Comparison of ENCODE assay signal across 8 mouse cellular contexts in the genomic region with DNA sequence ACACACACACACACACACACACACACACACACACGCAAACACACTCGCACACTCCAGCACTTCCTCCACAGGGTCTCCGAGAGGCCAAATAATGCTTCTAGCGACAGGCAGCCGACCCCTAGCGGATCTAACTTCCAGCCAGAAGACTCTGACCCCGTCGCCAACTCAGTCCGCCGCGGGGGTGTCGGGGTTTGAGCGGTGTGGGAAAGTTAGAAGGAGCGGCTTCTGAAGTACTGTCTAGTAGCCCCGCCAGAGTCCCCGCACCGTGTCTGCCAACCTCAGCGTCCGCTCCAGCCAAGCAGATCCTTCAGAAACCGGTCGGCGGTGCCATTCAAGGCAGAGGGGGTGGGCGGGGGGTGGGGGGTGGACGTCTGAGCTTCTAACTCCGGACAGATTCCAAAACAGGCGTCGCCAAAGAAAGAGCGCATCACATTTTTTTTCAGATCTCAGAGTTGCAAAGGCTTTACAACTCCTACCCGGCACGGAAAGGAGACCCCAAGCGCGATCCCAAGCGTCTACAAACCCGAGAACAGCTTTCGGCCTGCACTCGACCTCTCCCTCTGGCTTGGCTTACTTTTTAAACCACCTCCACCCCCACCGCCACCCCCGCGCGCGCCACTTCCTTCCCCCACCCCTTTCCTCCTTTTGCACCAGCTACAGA. TPM values are rescaled to one million over a fixed set of nuclear protein-coding genes. Genes with fewer than 3 reads are reported as not detected.
A peak's percentile ranks its signal among the peaks of the same experiment; 100 is the strongest.
DNase-seq lines count a peak whose midpoint lies in the region; ATAC-seq and TF ChIP-seq lines count a peak whose summit lies in the region.

No protein-coding gene starts in this region.

- H3K4me2 ChIP-seq in heart, embryonic 15.5 days = peak overlapping the region; percentile 82

- no peaks in the 10 kb centered on the region for H3K9me3 ChIP-seq in embryonic facial prominence, embryonic 10.5 days
- no peaks in the 10 kb centered on the region for H3K9me3 ChIP-seq in heart, embryonic 15.5 days (replicated peaks)

- TF ChIP-seq POLR2A in cerebellum, adult 2 months (IDR thresholded peaks at IDR 0.05; ENCODE audit: borderline replicate concordance, insufficient read depth, low read length) = no peak
- TF ChIP-seq POLR2A in thymus, adult 2 months (IDR thresholded peaks at IDR 0.05; ENCODE audit: control insufficient read depth, extremely low read depth, insufficient read depth, low read length, poor library complexity) = no peak

- H3K4me1 ChIP-seq in cerebellum, adult 2 months (ENCODE audit: control insufficient read depth, insufficient read depth, low read length) = 0 out of 2 replicates have a peak, but pooled peaks cover 4% of the 10 kb centered on the region
- peaks cover 71% of the 10 kb centered on the region for H3K4me1 ChIP-seq in embryonic facial prominence, embryonic 10.5 days
- H3K4me1 ChIP-seq in heart, embryonic 15.5 days (replicated peaks) = peaks cover 38% of the 10 kb centered on the region
- no peaks in the 10 kb centered on the region for H3K4me1 ChIP-seq in thymus, adult 2 months (replicated peaks; ENCODE audit: control insufficient read depth, insufficient read depth, low read length)

- peak; percentile 19 for ATAC-seq in heart, embryonic 15.5 days (replicated peaks; ENCODE audit: insufficient number of reproducible peaks, insufficient read depth, low FRiP score, low read depth)
- no peak for ATAC-seq in erythroid progenitor cell, adult 5-6 weeks (replicated peaks; ENCODE audit: low FRiP score, poor library complexity, severe bottlenecking)

- H3K27me3 ChIP-seq in cerebellum, adult 2 months (ENCODE audit: control insufficient read depth, insufficient read depth, low read length) = peaks cover 15% of the 10 kb centered on the region; the same call in 1 of the 2 replicates
- H3K27me3 ChIP-seq in embryonic facial prominence, embryonic 10.5 days (replicated peaks; ENCODE audit: low read depth, poor library complexity, severe bottlenecking) = peaks cover 93% of the 10 kb centered on the region
- H3K27me3 ChIP-seq in heart, embryonic 15.5 days = peaks cover 32% of the 10 kb centered on the region
- peaks cover 4% of the 10 kb centered on the region for H3K27me3 ChIP-seq in thymus, adult 2 months (ENCODE audit: control insufficient read depth, insufficient read depth, low read length)

- TF ChIP-seq CTCF in cerebellum, adult 2 months (IDR thresholded peaks at IDR 0.05; ENCODE audit: borderline replicate concordance, insufficient read depth, low read depth, low read length) = no peak
- TF ChIP-seq CTCF in thymus, adult 2 months (IDR thresholded peaks at IDR 0.05; ENCODE audit: borderline replicate concordance, control insufficient read depth, extremely low read depth, insufficient read depth, low read length, poor library complexity) = no peak

- WGBS in cerebellum, adult 2 months = 2% methylated on average over 41 of the region's 41 CpGs
- WGBS in embryonic facial prominence, embryonic 10.5 days = under 1% methylated on average over 41 of the region's 41 CpGs
- WGBS in heart, embryonic 15.5 days = under 1% methylated on average over 41 of the region's 41 CpGs
- WGBS in thymus, adult 2 months = under 1% methylated on average over 41 of the region's 41 CpGs

- H3K27ac ChIP-seq in cerebellum, adult 2 months (ENCODE audit: insufficient read depth, low read length) = no peak overlapping the region
- peak overlapping the region; percentile 82 for H3K27ac ChIP-seq in embryonic facial prominence, embryonic 10.5 days (replicated peaks)
- H3K27ac ChIP-seq in heart, embryonic 15.5 days = peak overlapping the region; percentile 84
- H3K27ac ChIP-seq in thymus, adult 2 months (ENCODE audit: control insufficient read depth, insufficient read depth, low read length) = no peak overlapping the region

- peaks cover 13% of the 10 kb centered on the region for H3K36me3 ChIP-seq in embryonic facial prominence, embryonic 10.5 days (replicated peaks)
- peaks cover 4% of the 10 kb centered on the region; the same call in 1 of the 2 replicates for H3K36me3 ChIP-seq in heart, embryonic 15.5 days
- no peaks in the 10 kb centered on the region for H3K36me3 ChIP-seq in thymus, adult 2 months (ENCODE audit: control insufficient read depth, insufficient read depth, low read length)

- H3K9ac ChIP-seq in heart, embryonic 15.5 days = peak overlapping the region; percentile 57

- no peak for DNase-seq in cerebellum, adult 2 months
- DNase-seq in cerebellum, postnatal 36 days = no peak
- DNase-seq in embryonic facial prominence, embryonic 10.5 days (ENCODE audit: low spot score) = peak; percentile 77
- peak; percentile 82 for DNase-seq in kidney, postnatal 10 days
- DNase-seq in lung, postnatal 36 days = peak; percentile 51
- no peak for DNase-seq in thymus, adult 2 months

- H3K4me3 ChIP-seq in cerebellum, adult 2 months (replicated peaks; ENCODE audit: insufficient read depth, low read depth, low read length) = peak overlapping the region; percentile 15
- H3K4me3 ChIP-seq in embryonic facial prominence, embryonic 10.5 days = peak overlapping the region; percentile 68
- peak overlapping the region; percentile 70 for H3K4me3 ChIP-seq in heart, embryonic 15.5 days
- no peak overlapping the region for H3K4me3 ChIP-seq in thymus, adult 2 months (ENCODE audit: control insufficient read depth, insufficient read depth, low read length)

RNA-seq across cellular contexts. Expression of a gene that starts 2.5 kb away (rescaled TPM):
- 4.9 and 5.1 TPM in 2 replicates for polyA plus RNA-seq in cerebellum, adult 2 months (2012; rRNA removed)
- 22.9 and 24.8 TPM in 2 replicates for polyA plus RNA-seq in embryonic facial prominence, embryonic 10.5 days (2016; fragmentation: Nextera tagmentation; extraction: Ambion mirVana)
- polyA plus RNA-seq in heart, embryonic 15.5 days (2015; fragmentation: Nextera tagmentation; extraction: Ambion mirVana) = 16.7 and 18.7 TPM in 2 replicates
- total RNA-seq in erythroid progenitor cell, adult 5-6 weeks (2015; ENCODE audit: low replicate concordance) = not detected in 2 replicates
- total RNA-seq in erythroid progenitor cell, adult 5-6 weeks (2017; ENCODE audit: low replicate concordance) = 0.39 TPM in 1 of 2 replicates, not detected in the other
- 5.0 and 12.2 TPM in 2 replicates for polyA plus RNA-seq in thymus, adult 2 months (2012; rRNA removed)

RNA-seq across cellular contexts. Expression of a gene that starts 8.7 kb away (rescaled TPM):
- not detected in 2 replicates for polyA plus RNA-seq in cerebellum, adult 2 months (2012; rRNA removed)
- not detected in 2 replicates for polyA plus RNA-seq in embryonic facial prominence, embryonic 10.5 days (2016; fragmentation: Nextera tagmentation; extraction: Ambion mirVana)
- polyA plus RNA-seq in heart, embryonic 15.5 days (2015; fragmentation: Nextera tagmentation; extraction: Ambion mirVana) = not detected in 2 replicates
- not detected in 2 replicates for total RNA-seq in erythroid progenitor cell, adult 5-6 weeks (2015; ENCODE audit: low replicate concordance)
- total RNA-seq in erythroid progenitor cell, adult 5-6 weeks (2017; ENCODE audit: low replicate concordance) = not detected in 2 replicates
- polyA plus RNA-seq in thymus, adult 2 months (2012; rRNA removed) = not detected in 2 replicates

Comparison
In these comparisons a context has a peak if more than half of its experiments do, and no peak if none do; other contexts are left out.
1. DNase-seq: peak in embryonic facial prominence, embryonic 10.5 days (single experiment), kidney, postnatal 10 days (single experiment) and lung, postnatal 36 days (single experiment); none in cerebellum, adult 2 months (0 of 2), cerebellum, postnatal 36 days (0 of 2) and thymus, adult 2 months (single experiment).
2. H3K27ac ChIP-seq: peak in embryonic facial prominence, embryonic 10.5 days (single experiment) and heart, embryonic 15.5 days (single experiment); none in cerebellum, adult 2 months (single experiment) and thymus, adult 2 months (single experiment).